Mouse (Mus musculus) bone marrow, adult 2 months (tissue): ENCODE results near the gene Fgf6. TPM values are rescaled to one million over a fixed set of nuclear protein-coding genes. Genes with fewer than 3 reads are reported as not detected.

ENCODE experiments used
- H3K27ac ChIP-seq: fragments of 200-500 bp; 2 replicates; pipeline ENCODE4 v1.5.1; 2012; ENCODE audit warnings: low read depth, mild to moderate bottlenecking, control low read depth, inconsistent platforms, low read length; ENCODE audit not compliant: control insufficient read depth, poor library complexity, insufficient read depth
- H3K4me1 ChIP-seq: fragments of 200-500 bp; 2 replicates; pipeline ENCODE4 v1.6.1; 2011; ENCODE audit warnings: low read length; ENCODE audit not compliant: control insufficient read depth, insufficient read depth
- H3K4me3 ChIP-seq: fragments of 200-500 bp; replicated peaks from 2 replicates; pipeline ENCODE3; 2011; ENCODE audit warnings: mild to moderate bottlenecking, low read depth, low read length, control low read depth; ENCODE audit not compliant: control insufficient read depth
- CTCF ChIP-seq: fragments of 200-500 bp; IDR thresholded peaks from 2 replicates; pipeline ENCODE4 v1.5.1; 2011; ENCODE audit warnings: low read length, control low read depth; ENCODE audit not compliant: control insufficient read depth, insufficient read depth
- POLR2A ChIP-seq: fragments of 200-500 bp; IDR thresholded peaks from 2 replicates; pipeline ENCODE4 v1.6.1; 2011; ENCODE audit warnings: low read depth, mild to moderate bottlenecking, control low read depth, low read length, borderline replicate concordance; ENCODE audit not compliant: control insufficient read depth
- WGBS: fragments of 180-500 bp; shearing (Covaris S2); methylation state at CpG from one replicate; pipeline ENCODE4 v1.1.7; 2018; 5-methylcytosine and 5-hydroxymethylcytosine counted together
- polyA plus RNA-seq: library from polyadenylated mRNA; stranded (reverse); fragments of >200 nt; gene quantifications from 2 replicates; pipeline ENCODE4 v1.2.4, GENCODE M21; 2011; ENCODE audit warnings: low replicate concordance; ENCODE audit not compliant: missing spikeins, insufficient read depth, insufficient read length

Fgf6 gene
- polyA plus RNA-seq, 1 experiment: not detected

DNA sequence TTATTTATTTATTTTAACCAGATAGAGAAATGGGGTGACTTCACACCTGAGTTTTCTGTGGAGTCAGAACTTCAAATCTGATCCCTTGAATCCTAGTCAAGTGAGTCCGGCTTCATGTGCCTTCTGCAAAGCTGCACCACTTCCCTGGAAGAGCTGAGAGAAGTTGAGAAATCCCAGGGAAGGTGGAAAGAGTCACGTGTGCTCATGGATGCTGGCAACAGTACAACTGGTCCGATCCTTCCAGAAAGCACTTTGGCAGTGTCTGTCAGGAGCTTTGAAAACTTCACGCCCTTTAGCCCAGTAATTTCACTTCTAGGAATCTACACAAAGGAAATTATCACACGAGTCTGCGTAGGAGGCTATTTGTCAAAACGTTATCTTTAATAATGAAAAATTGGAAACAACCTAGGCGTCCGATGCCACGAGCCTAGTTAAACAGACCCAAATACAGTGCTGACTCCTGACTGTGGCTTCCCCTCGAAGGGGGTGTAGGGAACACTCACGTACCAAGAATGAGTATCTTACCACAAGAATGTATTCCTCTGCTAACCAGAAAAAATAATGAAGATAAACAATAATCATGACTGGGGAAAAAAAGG, 41.7 kb downstream of the Fgf6 start:
- TF ChIP-seq POLR2A (no peak), CTCF (no peak)
- H3K4me1 ChIP-seq: no peaks in the 10 kb centered on the region
- H3K4me3 ChIP-seq: no peak overlapping the region
- 75% methylated on average over 12 of the region's 12 CpGs for WGBS
- no peak overlapping the region for H3K27ac ChIP-seq

DNA sequence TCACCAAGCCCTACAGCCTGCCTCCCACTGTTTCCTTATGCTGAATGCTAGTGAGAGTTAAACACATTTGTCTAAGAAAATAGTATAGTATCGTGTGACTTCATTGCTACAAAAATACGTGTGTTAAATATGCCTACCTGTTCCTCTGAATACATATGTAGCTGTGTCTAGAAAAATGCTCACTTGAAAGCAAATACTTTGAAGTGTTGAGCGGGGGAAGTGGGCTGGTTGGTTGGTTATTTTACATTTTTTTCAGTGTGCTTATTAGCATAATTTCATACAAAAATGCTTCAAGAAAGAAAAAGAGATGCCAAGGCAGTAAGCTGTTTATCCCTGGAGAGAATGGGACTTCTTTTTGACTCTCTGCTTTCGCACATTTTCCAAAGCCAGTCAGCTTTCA, 44.6 kb downstream of the Fgf6 start:
- TF ChIP-seq POLR2A (no peak), CTCF (no peak)

DNA sequence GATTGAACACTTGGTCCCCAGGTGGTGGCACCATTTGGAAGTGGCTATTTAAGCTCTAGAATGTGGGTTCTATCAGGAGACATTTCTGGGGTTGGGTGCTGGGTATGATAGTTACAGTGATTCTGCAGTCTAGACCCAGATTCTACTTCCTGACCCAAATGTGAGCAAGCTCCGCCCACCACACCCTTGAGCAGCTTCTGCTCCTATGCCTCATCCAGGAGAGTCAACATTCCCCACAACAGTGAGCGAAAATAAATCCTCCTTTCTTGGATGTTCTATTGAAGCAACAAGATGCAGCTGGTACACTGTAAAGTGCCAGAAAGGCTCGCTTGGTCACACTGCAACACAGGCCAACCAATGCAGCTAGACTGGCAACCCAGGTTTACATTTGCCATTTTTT, 48.5 kb downstream of the Fgf6 start:
- Histone ChIP-seq H3K4me3 (no peak overlapping the region), H3K4me1 (no peaks in the 10 kb centered on the region), H3K27ac (no peak overlapping the region)
- WGBS: 69% methylated on average over 3 of the region's 3 CpGs
- TF ChIP-seq POLR2A (no peak), CTCF (no peak)

More for the DNA sequence above, 44.6 kb downstream of the Fgf6 start:
- no peaks in the 10 kb centered on the region for H3K4me1 ChIP-seq
- 69% methylated on average over 4 of the region's 4 CpGs for WGBS
- H3K27ac ChIP-seq: no peak overlapping the region
- no peak overlapping the region for H3K4me3 ChIP-seq

DNA sequence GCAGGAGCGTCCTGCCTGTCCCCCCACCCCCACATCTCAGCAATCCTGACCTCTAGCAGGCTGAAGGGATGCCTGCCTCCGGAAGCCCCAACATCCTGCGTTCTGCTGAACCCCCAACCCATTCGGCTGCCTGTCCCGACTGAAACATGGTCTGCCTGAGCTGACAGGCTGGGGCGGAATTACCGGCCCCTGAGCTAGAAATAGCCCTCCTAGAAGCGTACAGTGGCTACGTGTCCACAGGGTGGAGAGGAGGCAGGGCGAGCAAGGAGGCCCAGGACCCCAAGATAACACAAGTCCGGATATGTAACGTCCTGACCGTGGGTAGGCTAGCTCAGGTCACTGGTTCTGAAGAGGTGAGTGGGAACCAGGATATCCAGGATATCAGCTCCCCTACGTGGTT, 49.4 kb downstream of the Fgf6 start:
- no peaks in the 10 kb centered on the region for H3K4me1 ChIP-seq
- no peak overlapping the region for H3K27ac ChIP-seq
- no peak overlapping the region for H3K4me3 ChIP-seq
- 4% methylated on average over 14 of the region's 14 CpGs for WGBS
- TF ChIP-seq POLR2A (no peak), CTCF (no peak)

DNA sequence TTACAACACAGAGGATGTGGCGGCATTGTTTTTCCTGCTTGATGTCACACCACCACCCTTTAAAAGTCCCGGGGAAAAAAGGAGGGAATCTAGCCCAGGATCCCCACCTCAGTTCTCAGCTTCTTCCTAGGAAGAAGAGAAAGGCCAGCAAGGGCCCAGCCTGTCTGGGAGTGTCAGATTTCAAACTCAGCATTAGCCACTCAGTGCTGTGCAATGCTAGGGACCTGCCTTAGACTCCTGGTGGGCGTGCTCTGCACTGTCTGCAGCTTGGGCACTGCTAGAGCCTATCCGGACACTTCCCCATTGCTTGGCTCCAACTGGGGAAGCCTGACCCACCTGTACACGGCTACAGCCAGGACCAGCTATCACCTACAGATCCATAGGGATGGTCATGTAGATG, 57.4 kb downstream of the Fgf6 start, which contains the start of gene Fgf23:
Fgf23 (plus strand) TSS at position 86 of the 400 bp plus-strand sequence.
- WGBS: 14% methylated on average over 5 of the region's 5 CpGs
- Histone ChIP-seq H3K27ac (no peak within 1 kb of the TSS), H3K4me3 (no peak within 1 kb of the TSS), H3K4me1 (no peaks in the 10 kb centered on the region)
- TF ChIP-seq POLR2A (no peak), CTCF (no peak)

Other genes starting within 250 kb of the Fgf6 start
- gene Ndufa9, start 166.4 kb upstream of the Fgf6 start, polyA plus RNA-seq: 26.1 and 39.4 TPM in 2 replicates
- gene Akap3, start 162.5 kb upstream of the Fgf6 start, polyA plus RNA-seq: not detected in 2 replicates
- gene Dyrk4, start 93.7 kb upstream of the Fgf6 start, polyA plus RNA-seq: not detected in 2 replicates
- 36.3 and 52.6 TPM in 2 replicates for gene Rad51ap1, start 76.0 kb upstream of the Fgf6 start, polyA plus RNA-seq
- 8.2 and 17.9 TPM in 2 replicates for gene D6Wsu163e, start 75.6 kb upstream of the Fgf6 start, polyA plus RNA-seq
- not detected in 2 replicates for gene Fgf23, start 57.3 kb downstream of the Fgf6 start, polyA plus RNA-seq
- 0.43 and 6.6 TPM in 2 replicates for gene Tigar, start 94.0 kb downstream of the Fgf6 start, polyA plus RNA-seq
- 20.3 and 80.6 TPM in 2 replicates for gene Ccnd2, start 136.6 kb downstream of the Fgf6 start, polyA plus RNA-seq